Mouse (Mus musculus) embryonic stem cell, embryonic (primary cell): ENCODE results near the gene Thsd4.

Experiments used
- CTCF ChIA-PET, 4 experiments: fragments of 300-600 bp in 2 of 4; fragments of 350-600 bp in 2 of 4; sonication (Branson Sonifier 250); formaldehyde crosslinking; loops; one replicate each; lab custom pipeline; 2022; ENCODE audit warnings: inconsistent platforms in 2 of 4; lab: Charles Lee
- POLR2A ChIA-PET, 4 experiments: fragments of 300-600 bp in 2 of 4; fragments of 350-600 bp in 2 of 4; sonication (Branson Sonifier 250); formaldehyde crosslinking; loops; one replicate each; lab custom pipeline; 2022; ENCODE audit warnings: antibody characterized with exemption in 4 of 4, inconsistent platforms in 1 of 4; lab: Charles Lee

The Thsd4 gene

DNA sequence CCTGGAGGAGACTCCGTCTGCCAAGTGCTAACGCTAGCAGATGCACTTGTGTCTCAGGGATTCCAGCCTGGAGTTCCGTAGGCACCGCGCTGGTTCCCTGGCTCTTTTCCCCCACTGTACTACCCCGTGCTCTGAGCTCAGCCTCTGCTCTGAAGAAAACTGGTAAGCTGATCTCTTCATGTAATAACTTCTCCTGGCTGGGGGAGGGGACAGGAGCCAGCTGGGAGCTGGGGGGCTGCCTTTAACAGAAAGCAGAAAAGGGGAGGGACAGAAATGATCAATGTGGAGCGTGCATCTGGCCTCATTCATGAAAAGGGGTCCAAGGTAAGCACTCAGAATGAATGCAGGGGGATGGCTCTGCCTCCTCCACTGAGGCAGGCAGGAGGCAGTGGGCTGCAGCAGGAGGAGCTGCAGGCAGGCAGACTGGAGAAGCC, 380.7 kb downstream of the Thsd4 start:
- ChIA-PET POLR2A (interaction anchor here in 1 of 4 experiments (0.8 kb wide), 1 partner anchor 485 kb away, joined by 3 read pairs; the partner anchor contains the start of gene Pkm), CTCF (no interaction called here)

DNA sequence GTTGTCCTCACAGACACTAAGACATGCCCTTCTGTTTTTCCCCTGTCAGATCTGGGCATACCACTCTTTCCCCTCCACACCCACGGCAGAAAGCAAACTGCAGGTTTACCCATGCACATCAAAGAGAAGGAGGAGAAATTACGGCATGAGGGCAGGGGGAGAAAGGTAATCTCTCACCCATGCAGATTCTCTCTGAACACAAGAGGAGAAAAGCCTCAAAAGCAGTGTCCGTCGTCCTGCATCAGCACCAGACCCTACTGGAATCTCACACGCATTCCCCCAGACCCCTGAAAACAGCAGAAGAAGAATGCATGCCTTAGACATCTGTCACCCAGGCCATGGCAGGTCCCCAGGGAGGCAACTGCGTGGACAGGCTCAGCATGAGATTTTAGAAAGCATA, 381.4 kb downstream of the Thsd4 start:
- ChIA-PET POLR2A (no interaction called here), CTCF (no interaction called here)

- CTCF ChIA-PET, result interaction anchor here in 1 of 4 experiments (1.2 kb wide), 1 partner anchor 13 kb away, joined by 3 read pairs; no protein-coding TSS in a partner anchor
These were observed 382.4 kb downstream of the Thsd4 start for GRCm38 (mm10) chr9:60139446-60139845.

GRCm38 (mm10) chr9:60129235-60129991, 392.4 kb downstream of the Thsd4 start:
- ChIA-PET POLR2A (no interaction called here), CTCF (interaction anchor here in 1 of 4 experiments (0.5 kb wide), 1 partner anchor 103 kb away, joined by 3 read pairs; no protein-coding TSS in a partner anchor)

More at GRCm38 (mm10) chr9:60139446-60139845, 382.4 kb downstream of the Thsd4 start:
- POLR2A ChIA-PET, result no interaction called here

DNA sequence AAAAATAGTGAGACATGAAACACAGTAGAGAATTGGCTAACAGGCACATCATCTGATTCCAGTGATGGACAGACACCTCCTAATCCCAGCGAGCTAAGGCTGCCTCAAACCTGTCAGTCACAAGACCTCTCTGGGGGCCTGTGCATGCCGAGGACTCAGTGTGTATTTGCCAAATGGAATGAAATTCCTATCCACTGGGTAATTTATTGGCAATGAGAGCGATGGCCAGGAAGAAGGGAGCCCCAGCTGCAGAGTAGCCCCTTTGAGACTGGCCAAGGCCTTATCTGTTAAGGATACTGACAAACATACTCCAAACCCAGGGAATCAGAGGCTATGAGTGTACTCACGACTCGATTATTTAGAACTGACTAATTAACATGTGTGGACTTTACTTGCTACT, 394.9 kb downstream of the Thsd4 start:
- POLR2A ChIA-PET, result no interaction called here
- CTCF ChIA-PET, result no interaction called here

- CTCF ChIA-PET, result no interaction called here
- POLR2A ChIA-PET, result interaction anchor here in 1 of 4 experiments (0.8 to 1.0 kb wide), 2 partner anchors 8 to 99 kb away, joined by 3 read pairs; no protein-coding TSS in a partner anchor
These were observed 397.7 kb downstream of the Thsd4 start for GRCm38 (mm10) chr9:60124102-60124501.

GRCm38 (mm10) chr9:60123066-60123465, 398.8 kb downstream of the Thsd4 start:
- CTCF ChIA-PET, result no interaction called here
- POLR2A ChIA-PET, result no interaction called here

DNA sequence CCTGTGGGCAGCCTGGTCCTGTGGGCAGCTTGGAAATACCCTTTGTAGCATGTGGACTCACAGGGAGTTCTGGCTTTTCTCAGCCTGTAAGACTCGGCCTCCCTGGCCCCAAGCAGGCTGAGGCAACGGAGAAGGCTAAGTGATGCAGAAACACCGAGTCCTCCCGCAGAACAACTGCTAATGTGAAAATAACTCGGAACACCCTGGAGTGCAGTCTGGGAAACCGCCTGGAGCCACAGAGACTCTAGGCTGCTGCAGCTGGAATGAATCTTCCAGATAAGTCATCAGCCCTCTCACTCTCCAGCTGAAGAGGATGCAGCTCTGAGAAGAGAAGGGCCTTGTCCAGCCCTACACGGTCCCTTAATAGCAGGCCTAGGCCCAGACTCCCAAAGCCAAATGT, 402.0 kb downstream of the Thsd4 start:
- CTCF ChIA-PET, result interaction anchor here in 1 of 4 experiments (0.5 kb wide), 1 partner anchor 845 kb away, joined by 3 read pairs; no protein-coding TSS in a partner anchor

DNA sequence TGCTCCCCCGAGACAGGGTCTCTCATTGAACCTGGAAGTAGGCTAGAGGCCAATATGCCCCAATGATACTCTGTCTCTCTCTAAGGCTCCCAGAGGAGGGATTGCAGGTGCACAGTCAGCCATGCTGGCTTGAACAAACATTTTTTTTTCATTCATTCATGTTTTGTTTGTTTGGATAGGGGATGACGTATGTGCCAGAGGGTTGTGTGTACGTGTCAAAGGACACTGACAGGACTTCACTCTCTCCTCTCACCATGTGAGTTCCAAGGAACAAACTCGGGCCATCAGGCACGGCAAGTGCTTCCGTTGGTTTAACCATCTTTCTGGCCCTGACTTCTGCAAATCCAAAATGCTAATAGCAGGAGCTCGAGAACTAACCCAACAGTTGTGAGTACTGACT, 404.0 kb downstream of the Thsd4 start:
- POLR2A ChIA-PET, result interaction anchor here in 3 of 4 experiments (0.6 to 1.6 kb wide), 4 partner anchors 9 to 158 kb away, joined by 3 read pairs; no protein-coding TSS in a partner anchor
- CTCF ChIA-PET, result interaction anchor here in 2 of 4 experiments (0.7 to 1.0 kb wide), 2 partner anchors 34 to 36 kb away, joined by 3 to 5 read pairs; no protein-coding TSS in a partner anchor

More for the DNA sequence above, 402.0 kb downstream of the Thsd4 start:
- POLR2A ChIA-PET, result no interaction called here

DNA sequence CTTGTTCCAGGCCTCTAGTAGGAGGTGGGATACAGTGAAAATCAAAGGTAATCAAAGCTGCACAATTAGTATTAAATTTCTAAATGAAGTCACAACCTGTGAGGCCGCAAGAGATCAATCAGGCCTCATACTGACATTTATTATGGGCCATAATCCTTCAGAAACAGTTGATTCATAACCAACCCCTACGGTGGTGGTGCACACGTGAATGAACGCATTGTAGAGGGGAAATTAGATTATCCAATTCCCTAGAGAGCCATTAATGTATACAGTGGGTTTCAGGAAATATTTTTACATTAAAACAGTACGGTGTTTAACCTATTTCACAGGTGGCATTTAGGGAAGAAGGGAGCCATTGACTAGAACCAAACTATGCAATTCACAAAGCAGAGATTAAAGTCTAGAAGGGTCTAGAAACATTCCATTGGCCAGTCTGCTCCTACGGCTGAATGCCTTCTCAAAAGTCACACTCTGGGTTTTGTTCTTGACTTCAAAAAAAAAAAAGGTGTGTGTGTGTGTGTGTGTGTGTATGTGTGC, 406.1 kb downstream of the Thsd4 start:
- ChIA-PET POLR2A (interaction anchor here in 2 of 4 experiments (0.6 kb wide), 3 partner anchors 403 to 1022 kb away, joined by 3 to 5 read pairs (median 4); no protein-coding TSS in a partner anchor), CTCF (no interaction called here)

DNA sequence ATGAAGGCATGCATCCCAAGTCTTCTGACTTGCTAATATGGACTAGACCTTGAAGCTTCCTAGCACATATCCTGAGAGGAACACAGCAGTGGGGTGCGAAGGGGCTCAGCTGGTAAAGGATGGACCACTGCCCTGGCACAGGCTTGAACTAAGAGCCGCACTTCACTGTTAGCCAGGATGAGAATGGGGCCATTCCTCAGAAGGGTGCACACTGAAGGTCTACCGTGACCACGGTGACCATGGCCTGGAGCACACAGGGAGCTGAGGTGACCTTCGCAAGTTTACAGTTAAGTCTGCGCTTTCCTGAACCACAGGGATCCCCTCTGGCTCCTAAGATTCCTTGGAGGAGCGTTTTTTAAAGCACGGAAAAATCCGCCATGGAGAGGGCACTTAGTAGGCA, 406.5 kb downstream of the Thsd4 start:
- POLR2A ChIA-PET, result interaction anchor here in 2 of 4 experiments (0.6 kb wide), 3 partner anchors 403 to 1022 kb away, joined by 3 to 5 read pairs (median 4); no protein-coding TSS in a partner anchor
- CTCF ChIA-PET, result no interaction called here

- ChIA-PET CTCF (interaction anchor here in 1 of 4 experiments (1.0 kb wide), 1 partner anchor 57 kb away, joined by 3 read pairs; no protein-coding TSS in a partner anchor), POLR2A (interaction anchor here in 1 of 4 experiments (0.5 kb wide), 1 partner anchor 36 kb away, joined by 3 read pairs; no protein-coding TSS in a partner anchor)
These were observed 411.6 kb downstream of the Thsd4 start for GRCm38 (mm10) chr9:60110200-60110599.

DNA sequence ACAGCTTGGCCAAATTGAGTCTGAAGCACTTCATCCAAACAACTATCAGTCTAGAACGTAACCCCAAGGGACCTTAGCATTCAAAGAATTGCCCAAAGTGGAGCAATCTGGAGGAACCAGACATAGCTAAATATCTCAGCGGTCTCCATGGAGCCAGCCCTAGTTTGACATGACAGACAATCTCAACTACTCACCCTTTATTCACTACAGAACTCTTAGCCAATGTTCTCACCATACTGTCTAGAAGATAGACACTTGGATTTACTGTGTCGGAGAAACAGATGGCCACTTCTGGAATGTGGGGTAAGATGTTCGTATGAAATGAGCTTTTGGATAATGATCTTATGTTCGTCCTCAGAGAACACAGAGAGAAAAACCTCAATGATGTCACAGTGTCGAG, 415.2 kb downstream of the Thsd4 start:
- CTCF ChIA-PET, result interaction anchor here in 1 of 4 experiments (0.7 kb wide), 1 partner anchor 65 kb away, joined by 3 read pairs; no protein-coding TSS in a partner anchor
- POLR2A ChIA-PET, result no interaction called here

GRCm38 (mm10) chr9:60106106-60106505, 415.7 kb downstream of the Thsd4 start:
- ChIA-PET POLR2A (no interaction called here), CTCF (no interaction called here)

DNA sequence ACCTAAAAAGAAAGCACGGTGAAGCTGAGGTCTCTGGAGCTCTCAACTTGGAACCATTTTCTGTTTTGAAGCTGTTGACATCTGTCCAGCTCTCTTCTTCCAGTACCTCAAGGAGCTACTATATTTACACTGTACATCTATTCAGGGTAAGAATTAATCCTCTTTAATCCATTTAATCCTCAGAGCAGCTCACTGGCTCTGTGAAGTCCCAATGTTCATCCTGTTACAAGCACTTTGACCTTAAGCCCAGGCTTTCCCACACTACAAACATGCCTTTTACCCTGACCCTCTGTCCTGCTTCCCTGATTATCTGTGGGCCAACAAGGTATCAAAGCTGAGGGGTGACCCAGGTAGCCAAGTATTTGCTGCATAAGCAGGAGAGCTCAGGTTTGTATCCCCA, 427.6 kb downstream of the Thsd4 start:
- ChIA-PET CTCF (interaction anchor here in 1 of 4 experiments (1.2 kb wide), 1 partner anchor 135 kb away, joined by 3 read pairs; no protein-coding TSS in a partner anchor), POLR2A (interaction anchor here in 1 of 4 experiments (0.6 kb wide), 1 partner anchor 18 kb away, joined by 3 read pairs; no protein-coding TSS in a partner anchor)

- CTCF ChIA-PET, result interaction anchor here in 3 of 4 experiments (0.6 to 1.4 kb wide), 4 partner anchors 123 to 514 kb away, joined by 3 read pairs; no protein-coding TSS in a partner anchor
- POLR2A ChIA-PET, result interaction anchor here in 3 of 4 experiments (0.7 to 1.5 kb wide), 3 partner anchors 9 to 717 kb away, joined by 3 to 8 read pairs (median 3); no protein-coding TSS in a partner anchor
These were observed 429.4 kb downstream of the Thsd4 start for GRCm38 (mm10) chr9:60092428-60092827.

DNA sequence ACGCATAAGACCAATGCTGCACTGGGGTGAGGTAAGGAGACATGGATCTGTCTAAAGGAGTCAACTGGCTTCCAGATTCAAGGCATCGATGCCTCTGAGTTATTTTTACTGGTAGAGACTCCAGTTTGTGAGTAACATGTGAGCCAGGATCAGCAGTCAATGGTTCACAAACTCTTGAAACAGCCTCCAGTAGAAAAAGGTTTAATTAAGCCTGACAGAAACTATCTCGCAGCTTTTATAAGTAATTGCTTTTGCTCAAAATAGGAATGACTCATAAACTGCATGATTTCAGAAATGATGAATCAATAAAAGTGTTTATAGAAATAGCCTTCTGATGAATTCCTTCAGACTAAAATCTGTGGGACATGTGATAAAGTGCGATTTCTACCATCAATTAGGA, 432.4 kb downstream of the Thsd4 start:
- ChIA-PET POLR2A (interaction anchor here in 1 of 4 experiments (0.8 kb wide), 1 partner anchor 27 kb away, joined by 3 read pairs; no protein-coding TSS in a partner anchor), CTCF (interaction anchor here in 3 of 4 experiments (0.6 to 2.7 kb wide), 6 partner anchors 8 to 130 kb away, joined by 3 to 6 read pairs (median 4); no protein-coding TSS in a partner anchor)

DNA sequence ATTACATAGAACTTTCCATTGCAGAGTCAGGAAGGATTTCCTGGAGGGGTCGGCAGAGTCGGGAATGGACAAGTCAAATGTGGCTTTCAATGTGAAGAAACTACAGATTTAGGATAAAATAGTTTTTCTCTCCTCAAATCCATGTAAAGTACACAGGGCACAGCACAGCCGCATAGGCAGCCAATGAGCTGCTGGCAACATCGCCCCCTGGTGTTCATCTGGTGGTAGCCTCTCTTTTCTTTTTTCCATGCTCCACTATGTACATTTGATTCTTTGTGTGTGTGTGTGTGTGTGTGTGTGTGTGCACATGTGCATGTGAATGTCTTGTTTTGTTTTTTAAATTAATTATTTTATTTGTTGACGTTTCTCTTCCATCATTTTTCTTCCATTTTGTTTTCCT, 433.7 kb downstream of the Thsd4 start:
- ChIA-PET CTCF (interaction anchor here (0.6 to 2.7 kb wide), 18 partner anchors 11 to 733 kb away, joined by 3 to 6 read pairs (median 4); partner anchors contain the start of gene Gramd2 (in 1 of the 4)), POLR2A (interaction anchor here in 1 of 4 experiments (1.2 kb wide), 1 partner anchor 11 kb away, joined by 3 read pairs; no protein-coding TSS in a partner anchor)
